Mouse (Mus musculus): ENCODE measurements around the gene Trappc5. TPM values are rescaled to one million over a fixed set of nuclear protein-coding genes. Genes with fewer than 3 reads are reported as not detected.

Gene Trappc5
- total and polyA plus RNA-seq, 2 experiments from 2014 or later: 53.3 to 55.8 TPM

DNA sequence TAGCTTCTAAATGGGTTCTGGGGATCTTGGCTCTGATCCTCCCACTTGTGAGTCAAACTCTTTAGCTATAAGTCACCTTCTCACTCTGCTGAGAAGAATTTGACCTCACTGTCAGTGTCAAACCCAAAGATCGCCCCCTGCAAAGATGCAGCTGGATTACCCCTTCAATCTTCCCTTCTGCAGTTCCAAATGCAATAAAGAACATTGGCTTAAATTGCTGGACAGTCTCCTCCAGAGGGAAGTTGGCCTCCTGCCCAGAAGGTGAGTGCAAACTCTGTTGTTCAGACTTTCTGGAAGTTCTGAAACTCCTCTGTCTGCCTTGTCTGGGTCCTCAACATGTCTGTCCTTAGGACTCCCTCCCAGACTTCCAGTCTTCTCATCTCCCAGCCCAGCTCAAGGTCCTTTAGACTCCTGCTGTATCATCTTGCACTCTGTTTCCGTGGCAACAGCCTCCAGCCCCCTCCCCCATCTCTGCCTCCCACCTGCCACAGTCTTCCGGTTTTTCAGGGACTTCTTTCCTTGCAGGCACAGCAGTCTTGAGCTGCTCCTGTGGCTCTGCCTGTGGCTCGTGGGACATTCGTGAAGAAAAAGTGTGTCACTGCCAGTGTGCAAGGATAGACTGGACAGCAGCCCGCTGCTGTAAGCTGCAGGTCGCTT lies 19.2 kb upstream of the Trappc5 start:
- DNase-seq (ENCODE audit: low spot score) (peak; percentile 37), ATAC-seq (peak; percentile 69)
- Histone ChIP-seq H3K4me2 (ENCODE audit: low read depth, low read length) (peak overlapping the region; percentile 31), H3K4me3 (ENCODE audit: low read length) (no peak overlapping the region), H3K27me3 (ENCODE audit: insufficient read depth, low read length) (no peaks in the 10 kb centered on the region), H3K27ac (no peak overlapping the region), H3K4me1 (ENCODE audit: insufficient read depth, low read length) (no peaks in the 10 kb centered on the region), H3K9ac (replicated peaks; ENCODE audit: low read length) (no peak overlapping the region), H3K9me3 (ENCODE audit: low read length) (no peaks in the 10 kb centered on the region), H3K36me3 (ENCODE audit: insufficient read depth, low read length) (no peaks in the 10 kb centered on the region)
- TF ChIP-seq CTCF (IDR thresholded peaks at IDR 0.05; ENCODE audit: low read depth): no peak
- 21% methylated on average over 7 of the region's 7 CpGs for WGBS

DNA sequence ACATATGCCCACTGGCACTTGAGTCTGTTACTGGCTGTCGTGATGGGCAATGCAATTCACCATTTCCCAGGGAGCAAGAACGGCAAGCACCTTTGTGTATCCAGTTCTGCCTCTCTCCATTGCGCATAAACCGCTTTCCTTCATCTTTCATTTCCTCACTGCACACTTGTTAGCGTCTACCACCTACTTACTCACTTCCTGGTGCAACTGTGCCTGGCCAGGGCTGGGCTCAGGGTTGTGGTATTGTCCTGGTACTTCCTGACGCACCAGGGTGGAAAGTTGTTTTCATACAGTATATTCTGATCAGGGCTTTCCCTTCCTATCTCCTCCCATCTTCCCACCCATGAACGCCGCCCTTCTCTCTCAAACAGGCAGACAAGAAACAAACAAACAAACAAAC lies 15.2 kb upstream of the Trappc5 start:
- no peak for ATAC-seq
- no peak for TF ChIP-seq CTCF (IDR thresholded peaks at IDR 0.05; ENCODE audit: low read depth)
- Histone ChIP-seq H3K4me3 (ENCODE audit: low read length) (no peak overlapping the region), H3K36me3 (ENCODE audit: insufficient read depth, low read length) (no peaks in the 10 kb centered on the region), H3K9me3 (ENCODE audit: low read length) (no peaks in the 10 kb centered on the region), H3K9ac (replicated peaks; ENCODE audit: low read length) (no peak overlapping the region), H3K27ac (no peak overlapping the region), H3K4me2 (ENCODE audit: low read depth, low read length) (no peak overlapping the region), H3K4me1 (ENCODE audit: insufficient read depth, low read length) (no peaks in the 10 kb centered on the region), H3K27me3 (ENCODE audit: insufficient read depth, low read length) (no peaks in the 10 kb centered on the region)
- WGBS: 81% methylated on average over 8 of the region's 8 CpGs
- no peak for DNase-seq (ENCODE audit: low spot score)

DNA sequence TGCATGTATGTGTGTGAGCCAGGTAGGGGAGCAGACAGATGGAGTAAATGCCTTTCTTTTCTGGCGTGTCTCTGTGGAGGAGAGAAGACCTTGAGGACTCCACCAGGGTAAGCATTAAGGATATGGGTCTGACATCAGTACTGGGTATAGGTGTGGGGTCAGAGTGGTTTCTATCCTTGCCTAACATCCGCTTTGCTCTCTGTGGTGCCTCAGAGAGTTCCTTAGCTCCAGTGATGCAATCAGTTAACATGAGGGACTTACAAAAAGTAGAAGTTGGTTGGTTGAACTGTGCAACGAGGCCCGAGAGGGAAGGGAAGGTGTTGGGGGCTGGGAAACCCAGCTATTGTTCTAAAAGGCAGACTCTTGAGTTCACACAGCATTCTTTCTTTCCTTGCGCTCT lies 11.7 kb upstream of the Trappc5 start:
- no peak for DNase-seq (ENCODE audit: low spot score)
- H3K9me3 ChIP-seq (ENCODE audit: low read length): no peaks in the 10 kb centered on the region
- 74% methylated on average over 5 of the region's 5 CpGs for WGBS
- TF ChIP-seq CTCF (IDR thresholded peaks at IDR 0.05; ENCODE audit: low read depth): no peak
- H3K4me2 ChIP-seq (ENCODE audit: low read depth, low read length): no peak overlapping the region
- no peak overlapping the region for H3K9ac ChIP-seq (replicated peaks; ENCODE audit: low read length)
- no peaks in the 10 kb centered on the region for H3K36me3 ChIP-seq (ENCODE audit: insufficient read depth, low read length)
- no peak overlapping the region for H3K4me3 ChIP-seq (ENCODE audit: low read length)
- no peaks in the 10 kb centered on the region for H3K4me1 ChIP-seq (ENCODE audit: insufficient read depth, low read length)
- no peaks in the 10 kb centered on the region for H3K27me3 ChIP-seq (ENCODE audit: insufficient read depth, low read length)
- ATAC-seq: no peak
- no peak overlapping the region for H3K27ac ChIP-seq

DNA sequence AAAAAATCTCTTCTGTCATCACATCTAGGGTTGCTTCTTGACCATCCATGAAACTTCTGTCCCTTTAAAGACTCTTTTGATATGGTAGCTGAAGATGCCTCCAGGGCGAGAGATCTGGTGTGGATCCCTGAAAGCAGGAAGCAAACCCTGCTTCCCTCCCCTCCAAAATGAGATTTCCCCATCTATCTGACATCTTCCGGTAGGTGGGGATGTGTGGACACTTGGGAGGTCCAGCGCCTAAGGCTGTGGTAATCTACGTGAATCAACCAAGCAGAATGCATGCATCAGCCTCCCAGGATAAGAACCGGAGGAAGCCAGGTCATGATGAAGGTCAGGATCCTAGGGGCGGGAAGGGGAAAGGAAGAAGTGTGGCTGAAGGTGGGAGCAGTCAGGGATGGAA lies 10.6 kb upstream of the Trappc5 start, which contains the start of gene Mcemp1:
Gene Mcemp1 (plus strand): TSS at position 248 of the 400 bp plus-strand sequence.
- Histone ChIP-seq H3K4me2 (ENCODE audit: low read depth, low read length) (no peak within 1 kb of the TSS), H3K4me1 (ENCODE audit: insufficient read depth, low read length) (no peaks in the 10 kb centered on the region), H3K4me3 (ENCODE audit: low read length) (no peak within 1 kb of the TSS), H3K27ac (no peak within 1 kb of the TSS), H3K27me3 (ENCODE audit: insufficient read depth, low read length) (no peaks in the 10 kb centered on the region), H3K36me3 (ENCODE audit: insufficient read depth, low read length) (no peaks in the 10 kb centered on the region), H3K9ac (replicated peaks; ENCODE audit: low read length) (no peak within 1 kb of the TSS), H3K9me3 (ENCODE audit: low read length) (no peaks in the 10 kb centered on the region)
- no peak for ATAC-seq
- WGBS: 73% methylated on average over 6 of the region's 6 CpGs
- DNase-seq (ENCODE audit: low spot score): no peak
- no peak for TF ChIP-seq CTCF (IDR thresholded peaks at IDR 0.05; ENCODE audit: low read depth)

DNA sequence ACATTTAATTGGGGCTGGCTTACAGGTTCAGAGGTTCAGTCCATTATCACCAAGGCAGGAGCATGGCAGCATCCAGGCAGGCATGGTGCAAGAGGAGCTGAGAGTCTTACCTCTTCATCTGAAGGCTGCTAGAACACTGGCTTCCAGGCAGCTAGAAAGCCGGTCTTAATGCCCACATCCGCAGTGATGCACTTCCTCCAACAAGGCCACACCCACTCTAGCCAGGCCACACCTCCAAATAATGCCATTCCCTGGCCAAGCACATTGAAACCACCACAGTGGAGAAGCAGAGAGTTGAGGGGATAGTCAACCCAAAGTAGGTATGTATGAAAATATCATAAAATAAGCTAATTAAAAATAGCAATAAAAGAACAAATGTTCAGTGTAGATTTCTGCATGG lies 5.7 kb upstream of the Trappc5 start:
- H3K27ac ChIP-seq: no peak overlapping the region
- 93% methylated on average over 2 of the region's 2 CpGs for WGBS
- no peak overlapping the region for H3K9ac ChIP-seq (replicated peaks; ENCODE audit: low read length)
- no peak for TF ChIP-seq CTCF (IDR thresholded peaks at IDR 0.05; ENCODE audit: low read depth)
- ATAC-seq: no peak
- H3K27me3 ChIP-seq (ENCODE audit: insufficient read depth, low read length): no peaks in the 10 kb centered on the region
- H3K4me2 ChIP-seq (ENCODE audit: low read depth, low read length): no peak overlapping the region
- H3K4me1 ChIP-seq (ENCODE audit: insufficient read depth, low read length): peaks cover 5% of the 10 kb centered on the region
- no peaks in the 10 kb centered on the region for H3K9me3 ChIP-seq (ENCODE audit: low read length)
- no peaks in the 10 kb centered on the region for H3K36me3 ChIP-seq (ENCODE audit: insufficient read depth, low read length)
- H3K4me3 ChIP-seq (ENCODE audit: low read length): no peak overlapping the region
- DNase-seq (ENCODE audit: low spot score): no peak

DNA sequence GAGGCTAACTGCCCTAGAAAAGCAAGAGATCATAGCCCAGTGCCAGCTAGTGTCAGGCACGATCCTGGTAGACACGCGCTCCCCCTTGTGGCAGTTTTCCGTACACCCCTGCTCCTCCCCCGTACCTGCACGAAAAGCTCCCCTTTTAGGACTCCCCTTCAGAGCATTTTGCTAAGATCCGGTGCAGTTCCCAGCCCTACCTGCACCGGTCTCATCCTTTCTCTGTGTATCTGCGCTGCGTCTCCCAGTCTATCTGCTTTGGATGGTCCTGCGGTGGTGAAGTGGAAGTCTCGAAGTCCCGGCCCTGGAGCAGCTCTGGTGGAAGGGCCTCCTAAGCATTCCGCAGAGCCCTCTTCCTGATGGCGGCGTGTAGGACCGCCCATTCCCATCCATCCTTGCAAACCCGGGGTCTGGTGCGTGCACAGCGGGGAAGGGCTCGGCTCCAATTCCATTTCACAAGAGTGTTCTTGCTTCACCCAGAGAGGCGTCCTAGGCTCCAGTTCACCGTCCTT lies 4.1 kb upstream of the Trappc5 start, which contains the start of gene Fcor:
Gene Fcor (minus strand): TSS at position 383 of the 512 bp plus-strand sequence.
- WGBS: under 1% methylated on average over 23 of the region's 23 CpGs
- H3K27me3 ChIP-seq (ENCODE audit: insufficient read depth, low read length): no peaks in the 10 kb centered on the region
- peak within 1 kb of the TSS; percentile 61 for H3K9ac ChIP-seq (replicated peaks; ENCODE audit: low read length)
- peak; percentile 95 for TF ChIP-seq CTCF (IDR thresholded peaks at IDR 0.05; ENCODE audit: low read depth)
- peak within 1 kb of the TSS; percentile 82 for H3K27ac ChIP-seq
- ATAC-seq (peak; percentile 87), DNase-seq (ENCODE audit: low spot score) (peak; percentile 90)
- H3K4me1 ChIP-seq (ENCODE audit: insufficient read depth, low read length): peaks cover 5% of the 10 kb centered on the region
- H3K4me3 ChIP-seq (ENCODE audit: low read length): peak within 1 kb of the TSS; percentile 44
- peak within 1 kb of the TSS; percentile 71 for H3K4me2 ChIP-seq (ENCODE audit: low read depth, low read length)
- no peaks in the 10 kb centered on the region for H3K9me3 ChIP-seq (ENCODE audit: low read length)
- H3K36me3 ChIP-seq (ENCODE audit: insufficient read depth, low read length): no peaks in the 10 kb centered on the region

DNA sequence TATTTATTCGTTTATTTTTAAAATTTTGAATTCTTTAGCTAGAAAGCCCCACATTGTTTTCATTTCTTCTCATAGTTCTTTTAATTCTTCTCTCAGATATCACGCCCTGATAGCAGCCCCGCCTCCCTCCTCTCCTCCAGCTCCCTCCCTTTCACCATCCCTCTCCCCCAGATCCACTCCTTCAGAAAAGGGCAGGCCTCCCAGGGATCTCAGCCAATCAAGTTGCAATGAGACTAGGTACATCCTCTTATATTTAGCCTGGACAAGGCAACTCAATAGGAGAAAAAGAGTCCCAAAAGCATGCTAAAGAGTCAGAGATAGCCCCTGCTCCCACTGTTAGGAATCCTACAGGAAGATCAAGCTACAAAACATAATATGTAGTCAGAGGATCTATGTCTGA lies 1.4 kb upstream of the Trappc5 start:
- 62% methylated on average over 3 of the region's 3 CpGs for WGBS
- no peak for TF ChIP-seq CTCF (IDR thresholded peaks at IDR 0.05; ENCODE audit: low read depth)
- ATAC-seq (no peak), DNase-seq (ENCODE audit: low spot score) (no peak)
- no peak overlapping the region for H3K9ac ChIP-seq (replicated peaks; ENCODE audit: low read length)
- H3K4me2 ChIP-seq (ENCODE audit: low read depth, low read length): no peak overlapping the region
- no peak overlapping the region for H3K27ac ChIP-seq
- H3K27me3 ChIP-seq (ENCODE audit: insufficient read depth, low read length): no peaks in the 10 kb centered on the region
- H3K36me3 ChIP-seq (ENCODE audit: insufficient read depth, low read length): peaks cover 7% of the 10 kb centered on the region; the same call in 1 of the 2 replicates
- H3K9me3 ChIP-seq (ENCODE audit: low read length): no peaks in the 10 kb centered on the region
- peaks cover 15% of the 10 kb centered on the region for H3K4me1 ChIP-seq (ENCODE audit: insufficient read depth, low read length)
- H3K4me3 ChIP-seq (ENCODE audit: low read length): no peak overlapping the region

Measured in hindbrain, postnatal 0 days (tissue).